Mouse (Mus musculus) CH12.LX (cell line): ENCODE results near the gene Nmur1. TPM values are rescaled to one million over a fixed set of nuclear protein-coding genes. Genes with fewer than 3 reads are reported as not detected.

Experiments
- DNase-seq: peaks from one replicate; pipeline ENCODE4 v3.0.0-alpha.2; 2013; ENCODE audit errors: extremely low read depth
- H3K27ac ChIP-seq: 2 replicates; pipeline ENCODE4 v1.5.1; 2012; ENCODE audit warnings: low read depth, mild to moderate bottlenecking, control low read depth, moderate library complexity; ENCODE audit not compliant: insufficient read depth
- H3K27me3 ChIP-seq: replicated peaks from 2 replicates; pipeline ENCODE3; 2012; ENCODE audit warnings: inconsistent platforms
- H3K36me3 ChIP-seq, 2 experiments: replicated peaks in 1 of 2; 2 replicates each; pipeline versions ENCODE3 to v1.6.1; 2012; ENCODE audit warnings: inconsistent platforms in 1 of 2, low read length in 1 of 2, mild to moderate bottlenecking in 1 of 2, mixed read lengths in 1 of 2, moderate library complexity in 1 of 2; ENCODE audit not compliant: control insufficient read depth in 1 of 2, insufficient read depth in 1 of 2
- H3K4me1 ChIP-seq, 2 experiments: 2 replicates each; pipeline ENCODE4 v1.6.1; 2012; ENCODE audit warnings: inconsistent platforms in 1 of 2, moderate library complexity in 1 of 2; ENCODE audit not compliant: insufficient read depth in 2 of 2, control insufficient read depth in 1 of 2
- H3K4me2 ChIP-seq: 2 replicates; pipeline ENCODE4 v1.6.1; 2012; ENCODE audit warnings: low read depth, mild to moderate bottlenecking, control low read depth; ENCODE audit not compliant: poor library complexity, insufficient read depth, severe bottlenecking
- H3K4me3 ChIP-seq, 3 experiments: fragments of 150-350 bp in 1 of 3; sonication (generic) in 1 of 3; replicated peaks in 1 of 3; 2 replicates each; pipeline versions ENCODE3 to v1.5.1; 2011 to 2012; ENCODE audit warnings: low read depth in 2 of 3, low read length in 2 of 3, mild to moderate bottlenecking in 2 of 3, moderate library complexity in 2 of 3, control low read depth in 1 of 3, improper control_type of control experiment in 1 of 3, inconsistent platforms in 1 of 3, mixed read lengths in 1 of 3; ENCODE audit not compliant: poor library complexity in 1 of 3
- H3K79me2 ChIP-seq: replicated peaks from 2 replicates; pipeline ENCODE4 v1.6.1; 2012; ENCODE audit warnings: mild to moderate bottlenecking, moderate library complexity; ENCODE audit not compliant: control insufficient read depth, poor library complexity, insufficient read depth, severe bottlenecking; ENCODE audit errors: extremely low read depth
- H3K9ac ChIP-seq: 2 replicates; pipeline ENCODE4 v1.6.1; 2012; ENCODE audit warnings: low read depth, mild to moderate bottlenecking, control low read depth, moderate library complexity; ENCODE audit not compliant: insufficient read depth
- H3K9me3 ChIP-seq: replicated peaks from 2 replicates; pipeline ENCODE3; 2012; ENCODE audit warnings: low read length, inconsistent platforms, mixed read lengths
- BHLHE40 ChIP-seq: IDR thresholded peaks from 2 replicates; pipeline ENCODE4 v1.6.1; 2011; ENCODE audit warnings: mild to moderate bottlenecking, low read depth, low read length, improper control_type of control experiment
- CHD1 ChIP-seq: IDR thresholded peaks from 2 replicates; pipeline ENCODE4 v1.6.1; 2012; ENCODE audit warnings: low read depth, low read length, improper control_type of control experiment, inconsistent platforms
- CHD2 ChIP-seq: IDR thresholded peaks from 2 replicates; pipeline ENCODE4 v1.6.1; 2011; ENCODE audit warnings: low read length, improper control_type of control experiment
- ELF1 ChIP-seq: IDR thresholded peaks from 2 replicates; pipeline ENCODE4 v1.6.1; 2014; ENCODE audit warnings: low read depth, mild to moderate bottlenecking, inconsistent platforms, low read length, improper control_type of control experiment
- GABPA ChIP-seq: IDR thresholded peaks from 2 replicates; pipeline ENCODE4 v1.6.1; 2012; ENCODE audit warnings: low read depth, low read length, improper control_type of control experiment, inconsistent platforms; ENCODE audit not compliant: insufficient replicate concordance
- MAFK ChIP-seq: IDR thresholded peaks from 2 replicates; pipeline ENCODE4 v1.6.1; 2011; ENCODE audit warnings: low read length, improper control_type of control experiment; ENCODE audit not compliant: insufficient replicate concordance
- MAX ChIP-seq: IDR thresholded peaks from 2 replicates; pipeline ENCODE4 v1.6.1; 2011; ENCODE audit warnings: low read length, improper control_type of control experiment
- MXI1 ChIP-seq: IDR thresholded peaks from 2 replicates; pipeline ENCODE4 v1.6.1; 2011; ENCODE audit warnings: mild to moderate bottlenecking, low read depth, low read length, improper control_type of control experiment
- MYC ChIP-seq: IDR thresholded peaks from 2 replicates; pipeline ENCODE4 v1.6.1; 2011; ENCODE audit warnings: low read depth, mild to moderate bottlenecking, improper control_type of control experiment, low read length
- NELFE ChIP-seq: IDR thresholded peaks from 2 replicates; pipeline ENCODE4 v1.6.1; 2011; ENCODE audit warnings: low read depth, low read length, improper control_type of control experiment
- POLR2A ChIP-seq: IDR thresholded peaks from 2 replicates; pipeline ENCODE4 v1.6.1; 2011; ENCODE audit warnings: low read depth, mild to moderate bottlenecking, improper control_type of control experiment, low read length
- RAD21 ChIP-seq: IDR thresholded peaks from 2 replicates; pipeline ENCODE4 v1.6.1; 2011; ENCODE audit warnings: low read depth, mild to moderate bottlenecking, low read length, improper control_type of control experiment, moderate library complexity
- SIN3A ChIP-seq: IDR thresholded peaks from 2 replicates; pipeline ENCODE4 v1.6.1; 2012; ENCODE audit warnings: low read length, improper control_type of control experiment, inconsistent platforms
- USF1 ChIP-seq: IDR thresholded peaks from 2 replicates; pipeline ENCODE4 v1.6.1; 2014; ENCODE audit warnings: low read depth, mild to moderate bottlenecking, inconsistent platforms, low read length, improper control_type of control experiment
- USF2 ChIP-seq: conservative IDR thresholded peaks from 2 replicates; pipeline ENCODE4 v1.6.1; 2011; ENCODE audit warnings: low read depth, low read length, improper control_type of control experiment
- dilution Hi-C: fragments of 300-500 bp; cut with MboI; formaldehyde crosslinking; loops from 2 replicates; pipeline ENCODE4 v1.14.3; 2020; ENCODE audit warnings: low sequenced_read_pairs; ENCODE audit not compliant: extremely low pct_unique_long_range_greater_than_20kb, extremely low pct_ligation_motif_present
- in situ Hi-C: fragments of 300-500 bp; cut with MboI; formaldehyde crosslinking; loops from 3 replicates; pipeline ENCODE4 v1.14.3; 2019; ENCODE audit warnings: low sequenced_read_pairs, low pct_ligation_motif_present, low pct_unique_long_range_greater_than_20kb, mixed read lengths
- polyA plus RNA-seq: library from polyadenylated mRNA; unstranded; fragments of >175 nt; gene quantifications from 2 replicates; pipeline ENCODE4 v1.2.1, GENCODE M21; 2012; ENCODE audit warnings: low read depth; ENCODE audit not compliant: insufficient read length
- total RNA-seq, 2 experiments: library from RNA; depleted of rRNA; stranded (reverse); fragments of 300-350 nt in 1 of 2; fragments of >200 nt in 1 of 2; gene quantifications; 2 replicates each; pipeline ENCODE4 v1.2.3; 2012 to 2014

Nmur1 gene
- total and polyA plus RNA-seq, 3 experiments: 0.16 TPM; not detected in 2

- peaks cover 61% of the 10 kb centered on the region for H3K79me2 ChIP-seq
Measured at GRCm38 (mm10) chr1:86358229-86358905, 67.7 kb downstream of the Nmur1 start.

GRCm38 (mm10) chr1:86354186-86354585 is 71.8 kb downstream of the Nmur1 start:
- peaks cover 70 to 88% of the 10 kb centered on the region in 2 experiments for H3K36me3 ChIP-seq
- peaks cover 4 to 44% of the 10 kb centered on the region in 2 experiments for H3K4me1 ChIP-seq
- H3K9ac ChIP-seq: no peak overlapping the region
- no peak overlapping the region for H3K4me3 ChIP-seq
- dilution Hi-C loops (no loop called here), in situ Hi-C loops (no loop called here)
- no peak overlapping the region for H3K27ac ChIP-seq
- H3K79me2 ChIP-seq: peaks cover 50% of the 10 kb centered on the region
- peak; percentile 16; the same call in 1 of the 2 replicates for TF ChIP-seq CHD2
- no peak for TF ChIP-seq USF2
- 0 out of 2 replicates have a peak, but pooled peaks have one; percentile 23 for TF ChIP-seq SIN3A
- no peak for TF ChIP-seq GABPA
- no peak overlapping the region for H3K4me2 ChIP-seq
- no peaks in the 10 kb centered on the region for H3K9me3 ChIP-seq
- no peak for DNase-seq
- no peaks in the 10 kb centered on the region for H3K27me3 ChIP-seq

More at GRCm38 (mm10) chr1:86358229-86358905, 67.7 kb downstream of the Nmur1 start:
- peaks cover 35 to 46% of the 10 kb centered on the region in 2 experiments for H3K36me3 ChIP-seq
- dilution Hi-C loops (no loop called here), in situ Hi-C loops (no loop called here)
- no peak for DNase-seq
- peak overlapping the region; percentile 82 for H3K4me2 ChIP-seq
- peaks cover 8 to 67% of the 10 kb centered on the region in 2 experiments for H3K4me1 ChIP-seq
- TF ChIP-seq BHLHE40 (peak; percentile 98), SIN3A (peak; percentile 82), MXI1 (peak; percentile 100), USF1 (peak; percentile 51), MAFK (no peak), RAD21 (no peak), ELF1 (no peak), MAX (peak; percentile 99), CHD1 (peak; percentile 86), MYC (peak; percentile 100)
- peak overlapping the region; percentile 71 to 96 (median 74) for H3K4me3 ChIP-seq
- H3K27ac ChIP-seq: peak overlapping the region; percentile 98
- no peaks in the 10 kb centered on the region for H3K9me3 ChIP-seq
- H3K9ac ChIP-seq: peak overlapping the region; percentile 94
- H3K27me3 ChIP-seq: no peaks in the 10 kb centered on the region

- DNase-seq: no peak
- TF ChIP-seq POLR2A (0 out of 2 replicates have a peak, but pooled peaks have one; percentile 20), NELFE (no peak)
- Histone ChIP-seq H3K79me2 (peaks cover 21% of the 10 kb centered on the region), H3K9me3 (no peaks in the 10 kb centered on the region), H3K4me1 (peaks cover 0 to 25% of the 10 kb centered on the region in 2 experiments; a peak in 2 of 4 replicates), H3K4me2 (no peak overlapping the region), H3K27ac (no peak overlapping the region), H3K36me3 (peaks cover 75 to 94% of the 10 kb centered on the region in 2 experiments), H3K4me3 (no peak overlapping the region), H3K27me3 (no peaks in the 10 kb centered on the region), H3K9ac (no peak overlapping the region)
- in situ Hi-C loops: no loop called here
- dilution Hi-C loops: no loop called here
Measured at GRCm38 (mm10) chr1:86350576-86350975, 75.5 kb downstream of the Nmur1 start.
